Mouse (Mus musculus): Measurements from ENCODE around the gene Cdk18. TPM values are rescaled to one million over a fixed set of nuclear protein-coding genes. Genes with fewer than 3 reads are reported as not detected.
A peak's percentile ranks its signal among the peaks of the same experiment; 100 is the strongest.

Gene Cdk18
- polyA plus RNA-seq, 1 experiment = 133 TPM

DNA sequence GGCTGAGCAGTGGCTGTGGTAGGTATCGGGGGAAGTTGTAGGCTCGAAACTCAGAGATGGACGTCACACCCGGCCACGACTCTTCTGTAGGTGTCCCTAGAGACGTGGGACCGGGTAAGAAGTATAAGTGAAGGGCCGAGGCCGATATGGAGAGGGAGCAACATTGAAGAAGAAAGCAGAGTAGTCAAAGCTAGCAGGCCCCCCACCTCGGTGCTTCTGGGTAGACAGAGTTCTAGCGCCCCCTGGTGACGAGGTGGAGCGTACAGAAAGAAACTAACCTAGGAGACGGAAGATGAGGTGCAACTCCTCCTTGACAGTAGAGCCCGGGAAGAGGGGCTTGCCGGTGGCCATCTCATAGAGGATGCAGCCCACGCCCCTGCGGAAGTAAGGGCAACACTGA lies 22.9 kb downstream of the Cdk18 start:
- 48% methylated on average over 18 of the region's 18 CpGs for WGBS
- H3K27ac ChIP-seq (ENCODE audit: insufficient read depth, low read depth, low read length) = no peak overlapping the region
- peaks cover 63% of the 10 kb centered on the region for H3K36me3 ChIP-seq (ENCODE audit: control insufficient read depth, insufficient read depth, low read length)
- no peak overlapping the region for H3K4me3 ChIP-seq (ENCODE audit: low read depth, low read length)
- H3K4me1 ChIP-seq (ENCODE audit: control insufficient read depth, insufficient read depth, insufficient read length, low read length) = peaks cover 17% of the 10 kb centered on the region; the same call in 1 of the 2 replicates
- TF ChIP-seq CTCF (IDR thresholded peaks at IDR 0.05; ENCODE audit: extremely low read depth, insufficient read length, insufficient replicate concordance, low read depth, low read length) = peak; percentile 80; the same call in 1 of the 2 replicates
- TF ChIP-seq POLR2A (IDR thresholded peaks at IDR 0.05; ENCODE audit: low read depth, low read length) = no peak
- H3K27me3 ChIP-seq (ENCODE audit: control insufficient read depth, insufficient read depth, low read length) = no peaks in the 10 kb centered on the region

DNA sequence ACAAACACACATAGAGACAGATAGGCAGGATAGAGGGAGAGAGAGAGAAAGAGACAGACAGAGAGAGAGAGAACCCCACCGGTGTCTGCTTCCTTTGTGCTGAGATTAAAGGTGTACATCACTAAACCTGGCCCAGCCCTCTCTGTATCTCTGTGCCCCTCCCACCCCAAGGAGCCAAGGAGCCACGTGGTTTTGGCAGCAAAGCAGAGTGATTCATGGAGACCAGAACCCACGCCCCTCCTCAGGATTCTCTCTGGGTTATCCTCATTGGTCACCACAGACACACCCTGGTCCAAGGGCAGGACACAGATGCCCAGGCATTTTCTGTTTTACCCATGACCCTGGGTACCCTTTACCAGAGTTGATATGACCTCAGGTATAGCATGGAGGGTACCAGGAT lies 26.4 kb downstream of the Cdk18 start:
- peaks cover 17% of the 10 kb centered on the region; the same call in 1 of the 2 replicates for H3K4me1 ChIP-seq (ENCODE audit: control insufficient read depth, insufficient read depth, insufficient read length, low read length)
- no peak overlapping the region for H3K4me3 ChIP-seq (ENCODE audit: low read depth, low read length)
- peak overlapping the region; percentile 81; the same call in 1 of the 2 replicates for H3K27ac ChIP-seq (ENCODE audit: insufficient read depth, low read depth, low read length)
- TF ChIP-seq POLR2A (IDR thresholded peaks at IDR 0.05; ENCODE audit: low read depth, low read length) = no peak
- TF ChIP-seq CTCF (IDR thresholded peaks at IDR 0.05; ENCODE audit: extremely low read depth, insufficient read length, insufficient replicate concordance, low read depth, low read length) = no peak; the same call in 1 of the 2 replicates
- H3K36me3 ChIP-seq (ENCODE audit: control insufficient read depth, insufficient read depth, low read length) = peaks cover 35% of the 10 kb centered on the region
- 17% methylated on average over 3 of the region's 3 CpGs for WGBS
- no peaks in the 10 kb centered on the region for H3K27me3 ChIP-seq (ENCODE audit: control insufficient read depth, insufficient read depth, low read length)

DNA sequence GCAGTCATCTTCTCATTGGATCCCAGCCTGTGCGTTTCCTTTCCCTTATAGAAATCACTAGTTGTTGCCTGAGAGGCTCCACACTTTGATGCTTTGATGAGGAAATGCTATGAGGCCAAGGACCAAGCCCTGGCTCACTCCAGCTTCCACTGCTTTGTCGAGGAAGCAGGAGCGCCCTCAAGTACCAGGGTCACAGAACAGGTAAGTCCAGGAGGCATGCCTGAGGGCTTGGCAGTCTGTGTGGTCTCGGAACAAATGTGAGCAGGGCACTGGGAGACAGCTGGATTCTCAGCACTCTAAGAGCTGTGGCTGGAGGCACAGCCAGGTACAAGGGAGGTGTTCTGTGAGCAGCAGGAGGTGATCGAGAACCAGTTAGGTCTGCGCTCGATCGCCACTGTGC lies 27.1 kb downstream of the Cdk18 start:
- WGBS = 66% methylated on average over 8 of the region's 8 CpGs

DNA sequence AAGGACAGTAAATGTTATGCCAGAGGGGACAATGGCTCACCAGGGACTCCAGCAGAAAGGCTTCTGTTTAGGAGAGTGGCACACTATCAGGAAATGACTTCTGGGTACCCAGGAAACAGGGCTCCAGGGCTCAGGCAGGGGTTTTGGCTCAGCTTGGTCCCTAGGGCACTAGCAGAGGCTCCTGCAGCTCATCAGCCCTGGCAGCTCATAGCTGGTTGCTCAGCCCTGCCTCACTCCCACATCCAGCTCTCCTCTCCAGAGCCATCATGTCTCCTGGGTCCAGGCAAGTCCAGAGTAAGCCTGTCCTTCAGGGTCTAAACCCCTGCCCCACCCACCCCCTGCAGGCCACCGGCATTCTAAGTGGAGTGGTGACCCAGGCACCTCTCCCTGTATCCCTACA lies 28.1 kb downstream of the Cdk18 start:
- Histone ChIP-seq H3K27ac (ENCODE audit: insufficient read depth, low read depth, low read length) (no peak overlapping the region), H3K36me3 (ENCODE audit: control insufficient read depth, insufficient read depth, low read length) (peaks cover 23% of the 10 kb centered on the region), H3K27me3 (ENCODE audit: control insufficient read depth, insufficient read depth, low read length) (no peaks in the 10 kb centered on the region), H3K4me1 (ENCODE audit: control insufficient read depth, insufficient read depth, insufficient read length, low read length) (peaks cover 17% of the 10 kb centered on the region; the same call in 1 of the 2 replicates), H3K4me3 (ENCODE audit: low read depth, low read length) (no peak overlapping the region)
- WGBS = 40% methylated on average over 1 of the region's 1 CpGs
- TF ChIP-seq CTCF (IDR thresholded peaks at IDR 0.05; ENCODE audit: extremely low read depth, insufficient read length, insufficient replicate concordance, low read depth, low read length) (no peak), POLR2A (IDR thresholded peaks at IDR 0.05; ENCODE audit: low read depth, low read length) (no peak)

More for the DNA sequence above, 27.1 kb downstream of the Cdk18 start:
- no peak overlapping the region for H3K27ac ChIP-seq (ENCODE audit: insufficient read depth, low read depth, low read length)
- no peak overlapping the region for H3K4me3 ChIP-seq (ENCODE audit: low read depth, low read length)
- TF ChIP-seq POLR2A (IDR thresholded peaks at IDR 0.05; ENCODE audit: low read depth, low read length) (no peak), CTCF (IDR thresholded peaks at IDR 0.05; ENCODE audit: extremely low read depth, insufficient read length, insufficient replicate concordance, low read depth, low read length) (no peak)
- H3K27me3 ChIP-seq (ENCODE audit: control insufficient read depth, insufficient read depth, low read length) = no peaks in the 10 kb centered on the region
- peaks cover 17% of the 10 kb centered on the region; the same call in 1 of the 2 replicates for H3K4me1 ChIP-seq (ENCODE audit: control insufficient read depth, insufficient read depth, insufficient read length, low read length)
- peaks cover 29% of the 10 kb centered on the region for H3K36me3 ChIP-seq (ENCODE audit: control insufficient read depth, insufficient read depth, low read length)

DNA sequence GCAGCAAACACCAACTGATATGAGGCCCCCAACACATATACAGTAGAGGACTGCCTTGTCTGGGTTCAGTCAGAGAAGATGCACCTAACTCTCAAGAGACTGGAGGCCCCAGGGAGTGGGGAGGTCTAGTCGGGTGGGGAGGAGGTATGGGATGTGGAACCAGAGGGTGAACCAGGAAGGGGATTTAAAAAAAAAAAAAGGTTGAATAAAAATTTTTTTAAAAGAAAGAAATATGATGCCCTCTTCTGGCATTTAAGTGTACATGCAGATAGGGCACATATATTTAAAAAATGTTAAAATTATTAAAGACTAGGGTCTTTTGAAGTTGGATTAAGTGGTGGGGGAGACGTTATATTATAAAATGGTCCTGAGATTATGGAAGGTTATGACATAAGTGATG lies 30.1 kb downstream of the Cdk18 start:
- TF ChIP-seq CTCF (IDR thresholded peaks at IDR 0.05; ENCODE audit: extremely low read depth, insufficient read length, insufficient replicate concordance, low read depth, low read length) (no peak), POLR2A (IDR thresholded peaks at IDR 0.05; ENCODE audit: low read depth, low read length) (no peak)
- no peaks in the 10 kb centered on the region for H3K27me3 ChIP-seq (ENCODE audit: control insufficient read depth, insufficient read depth, low read length)
- WGBS = 39% methylated on average over 2 of the region's 2 CpGs
- peaks cover 17% of the 10 kb centered on the region; the same call in 1 of the 2 replicates for H3K4me1 ChIP-seq (ENCODE audit: control insufficient read depth, insufficient read depth, insufficient read length, low read length)
- no peak overlapping the region for H3K27ac ChIP-seq (ENCODE audit: insufficient read depth, low read depth, low read length)
- H3K4me3 ChIP-seq (ENCODE audit: low read depth, low read length) = no peak overlapping the region
- peaks cover 3% of the 10 kb centered on the region for H3K36me3 ChIP-seq (ENCODE audit: control insufficient read depth, insufficient read depth, low read length)

DNA sequence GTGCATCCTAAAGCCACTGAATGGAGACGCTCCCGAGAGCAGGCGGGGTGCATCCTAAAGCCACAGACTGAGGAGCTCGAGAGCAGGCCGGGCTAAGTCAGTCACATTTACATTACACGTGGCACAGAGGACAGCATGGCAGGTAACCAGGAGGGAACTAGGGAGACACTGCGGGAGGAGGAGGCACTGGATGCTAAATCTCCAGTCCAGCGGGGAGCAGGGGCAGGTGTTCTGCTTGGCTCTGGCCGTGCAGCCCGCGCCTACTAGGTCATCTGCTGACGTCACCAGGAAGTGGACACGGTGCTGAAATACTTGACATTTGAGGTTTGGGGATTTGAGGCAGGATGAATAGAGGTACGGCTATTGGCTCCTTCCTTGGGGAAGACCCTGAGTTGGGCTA lies 35.1 kb downstream of the Cdk18 start:
- TF ChIP-seq POLR2A (IDR thresholded peaks at IDR 0.05; ENCODE audit: low read depth, low read length) = no peak
- no peak for TF ChIP-seq CTCF (IDR thresholded peaks at IDR 0.05; ENCODE audit: extremely low read depth, insufficient read length, insufficient replicate concordance, low read depth, low read length)
- H3K4me3 ChIP-seq (ENCODE audit: low read depth, low read length) = no peak overlapping the region
- no peaks in the 10 kb centered on the region for H3K36me3 ChIP-seq (ENCODE audit: control insufficient read depth, insufficient read depth, low read length)
- no peaks in the 10 kb centered on the region for H3K27me3 ChIP-seq (ENCODE audit: control insufficient read depth, insufficient read depth, low read length)
- H3K4me1 ChIP-seq (ENCODE audit: control insufficient read depth, insufficient read depth, insufficient read length, low read length) = no peaks in the 10 kb centered on the region; the same call in 1 of the 2 replicates
- H3K27ac ChIP-seq (ENCODE audit: insufficient read depth, low read depth, low read length) = no peak overlapping the region
- 63% methylated on average over 14 of the region's 14 CpGs for WGBS

DNA sequence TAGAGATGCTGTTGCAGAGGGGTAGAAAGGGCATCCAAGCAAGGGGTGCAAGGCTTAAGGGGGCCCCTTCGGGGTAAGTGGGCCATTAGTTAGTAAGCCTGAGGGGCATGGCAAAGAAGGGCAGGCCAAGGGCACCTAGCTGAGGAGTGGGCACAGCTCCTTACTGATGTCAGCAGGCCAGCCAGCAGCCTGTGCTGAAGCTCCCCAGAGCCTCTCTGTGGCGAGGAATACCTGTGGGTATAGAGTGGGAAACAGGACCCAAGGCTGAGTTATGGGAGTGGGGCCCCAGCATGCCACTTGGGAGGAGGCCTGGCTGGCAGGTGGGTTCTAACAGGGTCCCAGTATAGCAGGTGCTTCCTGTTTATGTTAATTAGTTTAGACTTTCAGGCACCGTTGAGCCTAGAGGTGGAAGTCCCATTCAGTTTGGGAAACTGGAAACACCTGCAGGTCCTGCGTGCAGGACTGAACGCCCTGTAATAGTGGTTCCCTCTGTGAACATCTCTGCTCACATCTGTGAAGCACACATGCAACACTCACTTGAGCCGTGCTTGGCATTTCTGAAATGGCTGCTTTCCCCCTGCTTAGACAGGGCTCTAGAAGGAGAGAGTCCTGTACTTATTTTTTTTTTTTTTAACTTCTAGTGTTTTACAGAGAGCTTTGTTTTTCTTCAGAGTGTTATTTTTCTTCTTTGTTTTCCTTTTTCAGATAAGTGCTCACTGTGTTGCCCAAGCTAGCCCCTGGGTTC lies 37.4 kb downstream of the Cdk18 start:
- no peaks in the 10 kb centered on the region for H3K36me3 ChIP-seq (ENCODE audit: control insufficient read depth, insufficient read depth, low read length)
- 63% methylated on average over 6 of the region's 6 CpGs for WGBS
- no peaks in the 10 kb centered on the region for H3K27me3 ChIP-seq (ENCODE audit: control insufficient read depth, insufficient read depth, low read length)
- H3K4me1 ChIP-seq (ENCODE audit: control insufficient read depth, insufficient read depth, insufficient read length, low read length) = no peaks in the 10 kb centered on the region; the same call in 1 of the 2 replicates
- TF ChIP-seq CTCF (IDR thresholded peaks at IDR 0.05; ENCODE audit: extremely low read depth, insufficient read length, insufficient replicate concordance, low read depth, low read length) (no peak), POLR2A (IDR thresholded peaks at IDR 0.05; ENCODE audit: low read depth, low read length) (no peak)
- no peak overlapping the region for H3K4me3 ChIP-seq (ENCODE audit: low read depth, low read length)
- H3K27ac ChIP-seq (ENCODE audit: insufficient read depth, low read depth, low read length) = no peak overlapping the region
